Mouse (Mus musculus) layer of hippocampus, adult 8-10 months (tissue): ENCODE results near the gene Aldh3b3. TPM values are rescaled to one million over a fixed set of nuclear protein-coding genes. Genes with fewer than 3 reads are reported as not detected.

Experiments
- DNase-seq, 2 experiments: peaks; one replicate each; pipeline ENCODE4 v3.0.0; 2022; ENCODE audit warnings: low spot score in 2 of 2
- total RNA-seq, 4 experiments: library from RNA; stranded (reverse); gene quantifications; 2 replicates each; pipeline ENCODE4 v1.2.4; 2022

Aldh3b3 gene
- total RNA-seq, 4 experiments from 2014 or later = not detected

GRCm38 (mm10) chr19:4000949-4001525, 42.6 kb downstream of the Aldh3b3 start:
- DNase-seq = no peak

DNA sequence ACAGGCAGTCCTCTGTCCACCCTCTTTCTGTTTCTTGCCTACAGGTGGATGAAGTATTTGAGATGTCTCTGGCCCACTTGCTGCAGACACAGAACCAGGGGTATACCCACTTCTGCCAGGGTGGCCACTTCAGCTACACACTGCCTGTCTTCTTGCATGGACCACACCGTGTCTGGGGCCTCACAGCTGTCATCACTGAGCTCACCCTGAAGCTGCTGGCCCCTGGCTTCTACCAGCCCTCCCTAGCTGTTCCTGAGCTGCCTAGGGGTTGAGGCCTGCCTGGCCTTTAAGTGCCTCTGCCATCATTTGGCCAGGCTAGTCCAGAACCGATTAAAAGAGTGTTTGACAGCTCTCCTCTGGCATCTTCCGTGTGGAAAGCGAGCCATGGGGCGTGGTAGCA, 43.3 kb downstream of the Aldh3b3 start:
- no peak for DNase-seq

DNA sequence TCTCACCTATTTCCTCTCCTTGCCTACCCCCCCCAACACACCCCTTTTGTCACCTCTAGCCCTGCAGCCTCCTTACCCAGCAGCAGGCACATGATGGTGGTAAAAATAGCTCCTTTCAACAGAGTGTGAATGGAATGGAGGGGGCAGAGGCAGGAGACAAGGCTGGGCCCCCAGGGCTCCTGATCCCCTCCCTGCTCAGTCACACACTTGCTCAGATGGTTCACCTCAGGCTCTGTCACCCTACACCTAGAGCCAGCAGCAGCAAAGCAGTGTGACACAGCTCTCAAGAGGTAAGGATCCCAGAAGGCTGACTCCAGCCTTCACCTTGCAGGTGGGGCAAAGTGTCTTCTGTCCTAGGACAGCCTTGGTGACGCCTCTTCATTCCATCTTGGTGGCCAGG, 44.7 kb downstream of the Aldh3b3 start, which contains the start of gene Doc2g:
Doc2g (plus strand) TSS at position 202 of the 400 bp plus-strand sequence.
- DNase-seq = no peak

DNA sequence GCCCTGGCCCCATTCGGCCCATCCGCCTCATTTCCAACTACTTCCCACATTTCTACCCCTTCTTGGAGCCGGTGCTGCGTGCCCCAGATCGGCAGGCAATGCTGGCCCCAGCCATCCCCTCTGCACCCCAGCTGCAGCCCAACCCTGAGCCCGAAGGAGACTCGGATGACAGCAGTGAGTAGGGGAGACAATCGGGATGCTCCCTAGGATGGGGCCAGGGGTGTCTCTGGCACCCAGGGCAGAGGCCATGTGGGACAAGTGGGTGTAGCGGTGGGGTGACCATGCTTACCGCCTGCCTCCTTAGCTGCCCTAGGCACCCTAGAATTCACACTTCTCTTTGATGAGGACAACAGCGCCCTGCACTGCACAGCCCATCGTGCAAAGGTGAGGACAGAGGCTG, 45.2 kb downstream of the Aldh3b3 start:
- DNase-seq = no peak

GRCm38 (mm10) chr19:4004331-4004730, 45.9 kb downstream of the Aldh3b3 start:
- no peak for DNase-seq

GRCm38 (mm10) chr19:4005091-4005490, 46.6 kb downstream of the Aldh3b3 start:
- DNase-seq = no peak

DNA sequence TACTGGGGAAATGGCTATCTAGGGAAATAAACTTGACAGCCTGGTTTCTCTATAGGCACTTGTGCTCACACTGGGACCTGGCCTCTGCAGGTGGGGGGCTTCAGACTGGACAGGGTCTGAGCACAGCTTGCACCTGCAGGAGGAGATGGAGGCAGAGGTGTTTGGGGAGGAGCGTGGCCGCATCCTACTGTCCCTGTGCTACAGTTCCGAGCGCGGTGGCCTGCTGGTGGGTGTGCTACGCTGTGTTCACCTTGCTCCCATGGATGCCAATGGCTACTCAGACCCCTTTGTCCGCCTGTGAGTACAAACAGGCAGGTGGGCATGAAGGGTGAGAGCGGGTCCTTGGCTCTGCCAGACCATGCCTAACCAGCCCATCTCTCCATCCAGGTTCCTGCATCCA, 47.5 kb downstream of the Aldh3b3 start:
- DNase-seq = peak in 1 of 2 experiments; percentile 3

DNA sequence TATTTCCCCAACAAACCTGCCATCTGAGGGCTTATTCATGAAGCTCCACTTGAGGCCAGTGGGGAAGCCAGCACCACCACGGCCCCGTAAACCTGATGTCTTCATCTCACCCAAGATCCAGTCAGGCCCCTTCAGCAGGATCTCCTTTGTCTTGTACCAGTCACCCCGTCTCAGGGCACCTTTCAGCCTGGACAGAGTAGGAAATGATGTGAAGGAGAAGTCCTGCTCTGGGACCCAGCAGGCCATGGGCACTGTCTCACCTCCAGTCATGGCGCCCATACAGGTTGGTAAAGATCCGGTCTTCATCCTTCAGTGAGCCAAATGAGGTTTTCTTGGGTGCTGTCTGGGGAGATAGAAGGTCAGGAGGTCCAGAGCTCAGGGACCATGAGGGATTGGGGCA, 52.6 kb downstream of the Aldh3b3 start:
- DNase-seq = no peak

- peak; percentile 99 for DNase-seq
These were observed 54.1 kb downstream of the Aldh3b3 start, which contains the start of gene Ndufv1 for GRCm38 (mm10) chr19:4012432-4013022. TSS of gene Ndufv1 (minus strand) at chr19:4012806.

GRCm38 (mm10) chr19:4013066-4013465, 54.6 kb downstream of the Aldh3b3 start:
- no peak for DNase-seq

- no peak for DNase-seq
These were observed 56.4 kb downstream of the Aldh3b3 start for GRCm38 (mm10) chr19:4014802-4015201.

DNA sequence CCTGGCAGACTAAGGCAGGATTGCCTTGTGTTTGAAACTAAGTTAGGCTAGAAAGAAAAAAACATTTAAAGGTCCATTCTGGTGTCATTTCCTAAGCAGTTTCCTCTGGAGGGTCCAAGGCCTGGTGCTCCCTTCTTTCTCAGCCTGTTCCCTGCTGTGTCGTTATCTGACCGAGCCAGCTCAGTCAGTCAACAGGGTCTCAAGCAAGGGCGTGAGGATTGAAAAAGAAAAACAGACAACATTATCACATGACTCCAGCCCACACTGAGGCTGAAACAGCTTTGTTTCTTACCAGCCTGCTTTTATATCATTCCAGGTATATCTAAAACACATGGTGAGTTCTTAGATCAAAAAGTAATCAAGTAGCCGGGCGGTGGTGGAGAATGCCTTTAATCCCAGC, 57.2 kb downstream of the Aldh3b3 start:
- no peak for DNase-seq

GRCm38 (mm10) chr19:4017921-4018587, 59.6 kb downstream of the Aldh3b3 start:
- DNase-seq = no peak

DNA sequence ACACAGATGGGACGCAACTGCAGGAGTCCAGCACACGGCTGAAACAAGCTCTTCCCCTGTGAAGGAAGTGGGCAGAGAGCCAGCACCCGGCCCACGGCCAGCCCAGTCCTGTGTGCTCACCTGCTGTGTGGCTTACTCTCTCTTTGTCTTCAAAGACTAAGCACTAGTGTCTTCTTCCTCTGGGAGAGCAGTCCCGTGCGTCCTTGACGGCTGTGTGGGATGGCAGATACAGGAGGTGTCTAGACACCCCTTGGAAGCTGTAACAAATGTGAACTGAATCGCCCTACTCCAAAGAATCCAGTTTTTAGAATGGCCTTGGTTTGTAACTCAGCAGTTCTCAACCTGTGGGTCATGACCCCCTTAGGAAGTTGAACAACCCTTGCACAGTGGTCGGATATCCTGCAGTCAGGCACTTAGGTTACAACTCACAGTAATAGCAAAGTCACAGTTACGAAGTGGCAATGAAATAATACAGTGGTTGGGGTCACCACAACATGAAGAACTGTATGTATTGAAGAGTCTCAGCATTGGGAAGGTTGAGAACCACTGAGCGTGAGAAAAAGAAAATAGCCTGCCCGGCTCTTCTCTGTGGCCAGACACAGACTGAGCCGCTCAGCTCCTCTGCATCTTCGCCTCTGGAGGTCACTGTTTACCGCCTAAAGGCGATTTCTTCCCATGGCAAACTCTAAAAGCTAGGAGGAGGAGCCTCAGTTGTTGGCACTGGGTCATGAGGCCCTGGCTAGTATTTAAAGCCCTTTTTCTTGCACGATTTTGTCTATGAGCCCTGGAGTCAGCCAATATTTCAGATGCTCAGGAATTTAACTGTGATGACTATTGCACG, 60.5 kb downstream of the Aldh3b3 start:
- DNase-seq = peak; percentile 78 to 84

Other genes with a start within 250 kb of the Aldh3b3 start
- gene Kmt5b, start 191.2 kb upstream of the Aldh3b3 start, total RNA-seq = 10 to 100 TPM; 51.5 to 62.6 (median 60.4) TPM
- 100 to 1,000 TPM in 2 of 4 experiments, 10 to 100 TPM in 2; 77.7 to 128 (median 104) TPM for gene Chka, start 106.9 kb upstream of the Aldh3b3 start, total RNA-seq
- 10 to 100 TPM; 19.4 to 39.9 (median 30.6) TPM for gene Tcirg1, start 51.5 kb upstream of the Aldh3b3 start, total RNA-seq
- 100 to 1,000 TPM; 114 to 145 (median 126) TPM for gene Ndufs8, start 45.9 kb upstream of the Aldh3b3 start, total RNA-seq
- gene Aldh3b1, start 28.8 kb upstream of the Aldh3b3 start, total RNA-seq = 1 to 10 TPM; 3.5 to 7.6 (median 5.5) TPM
- gene Unc93b1, start 23.5 kb upstream of the Aldh3b3 start, total RNA-seq = 10 to 100 TPM; 12.1 to 49.4 (median 31.1) TPM
- 1 to 10 TPM in 2 of 4 experiments, under 1 TPM in 2; 0.47 to 1.3 (median 0.90) TPM for gene Aldh3b2, start 13.7 kb downstream of the Aldh3b3 start, total RNA-seq
- 1 to 10 TPM; 1.5 to 2.7 (median 1.7) TPM for gene Acy3, start 27.9 kb downstream of the Aldh3b3 start, total RNA-seq
- gene Tbx10, start 34.1 kb downstream of the Aldh3b3 start, total RNA-seq = not detected
- 1 to 10 TPM; 7.7 to 9.4 (median 8.7) TPM for gene Nudt8, start 41.9 kb downstream of the Aldh3b3 start, total RNA-seq
- gene Gm49405, start 42.0 kb downstream of the Aldh3b3 start, total RNA-seq = 1 to 10 TPM in 3 of 4 experiments, under 1 TPM in 1; 0.86 to 2.4 (median 1.7) TPM
- gene Doc2g, start 44.7 kb downstream of the Aldh3b3 start, total RNA-seq = 1 to 10 TPM; 1.6 to 3.5 (median 3.0) TPM
- 100 to 1,000 TPM; 246 to 277 (median 263) TPM for gene Ndufv1, start 54.2 kb downstream of the Aldh3b3 start, total RNA-seq
- gene Gstp1, start 79.3 kb downstream of the Aldh3b3 start, total RNA-seq = 100 to 1,000 TPM; 395 to 468 (median 434) TPM
- gene Gstp2, start 87.4 kb downstream of the Aldh3b3 start, total RNA-seq = 10 to 100 TPM; 44.8 to 75.0 (median 48.9) TPM
- gene Gstp3, start 100.9 kb downstream of the Aldh3b3 start, total RNA-seq = not detected
- gene Cabp2, start 122.9 kb downstream of the Aldh3b3 start, total RNA-seq = not detected
- gene Cdk2ap2, start 138.5 kb downstream of the Aldh3b3 start, total RNA-seq = 10 to 100 TPM; 27.6 to 38.9 (median 31.5) TPM
- gene Pitpnm1, start 141.4 kb downstream of the Aldh3b3 start, total RNA-seq = 100 to 1,000 TPM; 180 to 200 (median 193) TPM
- gene Aip, start 167.2 kb downstream of the Aldh3b3 start, total RNA-seq = 100 to 1,000 TPM; 117 to 127 (median 123) TPM
- gene Gpr152, start 181.1 kb downstream of the Aldh3b3 start, total RNA-seq = under 1 TPM in 1 of 4 experiments, not detected in 3; 0.07 TPM
- under 1 TPM in 1 of 4 experiments, not detected in 3; 0.68 TPM for gene Cabp4, start 185.4 kb downstream of the Aldh3b3 start, total RNA-seq
- 10 to 100 TPM; 83.8 to 99.0 (median 98.2) TPM for gene Coro1b, start 190.0 kb downstream of the Aldh3b3 start, total RNA-seq
- 1 to 10 TPM; 1.3 to 4.4 (median 1.6) TPM for gene Ptprcap, start 195.0 kb downstream of the Aldh3b3 start, total RNA-seq
- gene Rps6kb2, start 204.7 kb downstream of the Aldh3b3 start, total RNA-seq = 10 to 100 TPM; 30.1 to 44.3 (median 41.1) TPM
- gene Carns1, start 216.8 kb downstream of the Aldh3b3 start, total RNA-seq = 10 to 100 TPM in 1 of 4 experiments, 1 to 10 TPM in 3; 6.3 to 10.1 (median 8.9) TPM
- 1 to 10 TPM in 3 of 4 experiments, under 1 TPM in 1; 0.66 to 2.0 (median 1.4) TPM for gene Tbc1d10c, start 232.6 kb downstream of the Aldh3b3 start, total RNA-seq
- gene Ppp1ca, start 233.4 kb downstream of the Aldh3b3 start, total RNA-seq = 100 to 1,000 TPM; 255 to 271 (median 266) TPM
- 10 to 100 TPM in 2 of 4 experiments, 1 to 10 TPM in 2; 8.7 to 11.6 (median 9.7) TPM for gene Rad9a, start 243.0 kb downstream of the Aldh3b3 start, total RNA-seq